Mouse (Mus musculus): ENCODE results near the gene 2310079G19Rik. TPM values are rescaled to one million over a fixed set of nuclear protein-coding genes. Genes with fewer than 3 reads are reported as not detected.

The 2310079G19Rik gene
- total RNA-seq, 4 experiments from 2014 or later, result not detected

Other genes starting within 250 kb of the 2310079G19Rik start
- not detected for gene Cldn17, start 120.7 kb downstream of the 2310079G19Rik start, total RNA-seq (2022)
- not detected for gene Cldn8, start 64.5 kb downstream of the 2310079G19Rik start, total RNA-seq (2022)
- not detected for gene Krtap24-1, start 15.4 kb downstream of the 2310079G19Rik start, total RNA-seq (2022)
- not detected for gene Krtap26-1, start 20.1 kb upstream of the 2310079G19Rik start, total RNA-seq (2022)
- not detected for gene Krtap27-1, start 44.0 kb upstream of the 2310079G19Rik start, total RNA-seq (2022)
- gene 2310061N02Rik, start 80.3 kb upstream of the 2310079G19Rik start, total RNA-seq (2022), result not detected
- not detected for gene Krtap13-1, start 101.2 kb upstream of the 2310079G19Rik start, total RNA-seq (2022)
- not detected for gene Krtap13, start 124.0 kb upstream of the 2310079G19Rik start, total RNA-seq (2022)
- not detected for gene 2310034C09Rik, start 131.2 kb upstream of the 2310079G19Rik start, total RNA-seq (2022)
- gene 2310057N15Rik, start 146.5 kb upstream of the 2310079G19Rik start, total RNA-seq (2022), result not detected
- gene Gm5965, start 150.2 kb upstream of the 2310079G19Rik start, total RNA-seq (2022), result not detected
- gene Gm20741, start 184.6 kb upstream of the 2310079G19Rik start, total RNA-seq (2022), result not detected
- gene Krtap15, start 192.5 kb upstream of the 2310079G19Rik start, total RNA-seq (2022), result not detected
- gene Krtap14, start 198.5 kb upstream of the 2310079G19Rik start, total RNA-seq (2022), result not detected
- not detected for gene Krtap19-1, start 241.7 kb upstream of the 2310079G19Rik start, total RNA-seq (2022)
- gene Krtap19-2, start 246.6 kb upstream of the 2310079G19Rik start, total RNA-seq (2022), result not detected